Mouse (Mus musculus): Measurements from ENCODE around the gene BC049352. TPM values are rescaled to one million over a fixed set of nuclear protein-coding genes. Genes with fewer than 3 reads are reported as not detected.

BC049352 gene
- total RNA-seq (2015) = not detected in 2 replicates
- not detected in 2 replicates for total RNA-seq (2017)

GRCm38 (mm10) chr9:45181770-45182169 lies at the start of gene BC049352:
BC049352 (plus strand) TSS chr9:45182007.
- peak; percentile 21; the same call in 1 of the 2 replicates for ATAC-seq (ENCODE audit: poor library complexity, severe bottlenecking)

- peak; percentile 66 for ATAC-seq (ENCODE audit: poor library complexity, severe bottlenecking)
These were observed 48.1 kb upstream of the BC049352 start for GRCm38 (mm10) chr9:45133484-45134310.

- no peak for ATAC-seq (ENCODE audit: poor library complexity, severe bottlenecking)
These were observed 45.2 kb upstream of the BC049352 start for GRCm38 (mm10) chr9:45136442-45137169.

GRCm38 (mm10) chr9:45138191-45139032 lies 43.4 kb upstream of the BC049352 start, which contains the start of gene Scn4b:
Scn4b (plus strand) TSS chr9:45138395.
- no peak for ATAC-seq (ENCODE audit: poor library complexity, severe bottlenecking)

GRCm38 (mm10) chr9:45139082-45139481 lies 42.7 kb upstream of the BC049352 start:
- ATAC-seq (ENCODE audit: poor library complexity, severe bottlenecking) = no peak

GRCm38 (mm10) chr9:45140945-45141344 lies 40.9 kb upstream of the BC049352 start:
- no peak for ATAC-seq (ENCODE audit: poor library complexity, severe bottlenecking)

GRCm38 (mm10) chr9:45142686-45143085 lies 39.1 kb upstream of the BC049352 start:
- ATAC-seq (ENCODE audit: poor library complexity, severe bottlenecking) = no peak

GRCm38 (mm10) chr9:45145533-45146266 lies 36.1 kb upstream of the BC049352 start:
- ATAC-seq (ENCODE audit: poor library complexity, severe bottlenecking) = no peak

- peak; percentile 49; the same call in 1 of the 2 replicates for ATAC-seq (ENCODE audit: poor library complexity, severe bottlenecking)
These were observed 35.6 kb upstream of the BC049352 start for GRCm38 (mm10) chr9:45146267-45146597.

GRCm38 (mm10) chr9:45150933-45151332 lies 30.9 kb upstream of the BC049352 start:
- no peak for ATAC-seq (ENCODE audit: poor library complexity, severe bottlenecking)

- no peak for ATAC-seq (ENCODE audit: poor library complexity, severe bottlenecking)
These were observed 28.4 kb upstream of the BC049352 start for GRCm38 (mm10) chr9:45153361-45153760.

- ATAC-seq (ENCODE audit: poor library complexity, severe bottlenecking) = no peak
These were observed 13.9 kb upstream of the BC049352 start for GRCm38 (mm10) chr9:45167903-45168302.

- no peak for ATAC-seq (ENCODE audit: poor library complexity, severe bottlenecking)
These were observed 11.7 kb upstream of the BC049352 start for GRCm38 (mm10) chr9:45170150-45170549.

- ATAC-seq (ENCODE audit: poor library complexity, severe bottlenecking) = no peak
These were observed 10.7 kb upstream of the BC049352 start for GRCm38 (mm10) chr9:45171073-45171610.

GRCm38 (mm10) chr9:45173475-45173874 lies 8.3 kb upstream of the BC049352 start:
- ATAC-seq (ENCODE audit: poor library complexity, severe bottlenecking) = no peak

- ATAC-seq (ENCODE audit: poor library complexity, severe bottlenecking) = peak; percentile 69; the same call in 1 of the 2 replicates
These were observed 2.5 kb upstream of the BC049352 start for GRCm38 (mm10) chr9:45179282-45179681.

GRCm38 (mm10) chr9:45182521-45182920 lies 714 bp downstream of the BC049352 start:
- no peak for ATAC-seq (ENCODE audit: poor library complexity, severe bottlenecking)

GRCm38 (mm10) chr9:45183266-45183665 lies 1.5 kb downstream of the BC049352 start:
- ATAC-seq (ENCODE audit: poor library complexity, severe bottlenecking) = no peak

- ATAC-seq (ENCODE audit: poor library complexity, severe bottlenecking) = no peak
These were observed 3.4 kb downstream of the BC049352 start for GRCm38 (mm10) chr9:45185250-45185649.
